Mouse (Mus musculus): ENCODE results near the gene Pitpnc1. TPM values are rescaled to one million over a fixed set of nuclear protein-coding genes. Genes with fewer than 3 reads are reported as not detected.
A peak's percentile ranks its signal among the peaks of the same experiment; 100 is the strongest.

Pitpnc1 gene
- polyA plus RNA-seq, 1 experiment, result 30.0 TPM

GRCm38 (mm10) chr11:107385306-107385705 lies 85.2 kb downstream of the Pitpnc1 start:
- no peak overlapping the region for H3K4me3 ChIP-seq (replicated peaks; ENCODE audit: insufficient read depth, low read depth, low read length)
- H3K27me3 ChIP-seq (ENCODE audit: control insufficient read depth, insufficient read depth, low read length), result no peaks in the 10 kb centered on the region
- 68% methylated on average over 4 of the region's 4 CpGs for WGBS
- no peak for DNase-seq
- peaks cover 6% of the 10 kb centered on the region for H3K4me1 ChIP-seq (ENCODE audit: control insufficient read depth, insufficient read depth, low read length)
- no peak overlapping the region for H3K27ac ChIP-seq (ENCODE audit: insufficient read depth, low read length)
- TF ChIP-seq CTCF (IDR thresholded peaks at IDR 0.05; ENCODE audit: borderline replicate concordance, insufficient read depth, low read depth, low read length) (peak; percentile 16; the same call in 1 of the 2 replicates), POLR2A (IDR thresholded peaks at IDR 0.05; ENCODE audit: borderline replicate concordance, insufficient read depth, low read length) (no peak)

GRCm38 (mm10) chr11:107383985-107384384 lies 86.5 kb downstream of the Pitpnc1 start:
- Histone ChIP-seq H3K4me3 (replicated peaks; ENCODE audit: insufficient read depth, low read depth, low read length) (no peak overlapping the region), H3K27me3 (ENCODE audit: control insufficient read depth, insufficient read depth, low read length) (no peaks in the 10 kb centered on the region), H3K4me1 (ENCODE audit: control insufficient read depth, insufficient read depth, low read length) (peaks cover 4% of the 10 kb centered on the region; the same call in 1 of the 2 replicates), H3K27ac (ENCODE audit: insufficient read depth, low read length) (no peak overlapping the region)
- 77% methylated on average over 6 of the region's 6 CpGs for WGBS
- no peak for DNase-seq
- TF ChIP-seq POLR2A (IDR thresholded peaks at IDR 0.05; ENCODE audit: borderline replicate concordance, insufficient read depth, low read length) (no peak), CTCF (IDR thresholded peaks at IDR 0.05; ENCODE audit: borderline replicate concordance, insufficient read depth, low read depth, low read length) (no peak)

- H3K27ac ChIP-seq (ENCODE audit: insufficient read depth, low read length), result peak overlapping the region; percentile 19; the same call in 1 of the 2 replicates
- H3K4me1 ChIP-seq (ENCODE audit: control insufficient read depth, insufficient read depth, low read length), result peaks cover 9% of the 10 kb centered on the region; the same call in 1 of the 2 replicates
- no peaks in the 10 kb centered on the region for H3K27me3 ChIP-seq (ENCODE audit: control insufficient read depth, insufficient read depth, low read length)
- no peak overlapping the region for H3K4me3 ChIP-seq (replicated peaks; ENCODE audit: insufficient read depth, low read depth, low read length)
- 40% methylated on average over 9 of the region's 9 CpGs for WGBS
- no peak for DNase-seq
- no peak for TF ChIP-seq POLR2A (IDR thresholded peaks at IDR 0.05; ENCODE audit: borderline replicate concordance, insufficient read depth, low read length)
- TF ChIP-seq CTCF (IDR thresholded peaks at IDR 0.05; ENCODE audit: borderline replicate concordance, insufficient read depth, low read depth, low read length), result no peak
Observed at GRCm38 (mm10) chr11:107379965-107380364, 90.5 kb downstream of the Pitpnc1 start.

- 23% methylated on average over 22 of the region's 22 CpGs for WGBS
- Histone ChIP-seq H3K4me3 (replicated peaks; ENCODE audit: insufficient read depth, low read depth, low read length) (no peak overlapping the region), H3K27ac (ENCODE audit: insufficient read depth, low read length) (peak overlapping the region; percentile 14; the same call in 1 of the 2 replicates), H3K27me3 (ENCODE audit: control insufficient read depth, insufficient read depth, low read length) (no peaks in the 10 kb centered on the region), H3K4me1 (ENCODE audit: control insufficient read depth, insufficient read depth, low read length) (peaks cover 9% of the 10 kb centered on the region; the same call in 1 of the 2 replicates)
- TF ChIP-seq POLR2A (IDR thresholded peaks at IDR 0.05; ENCODE audit: borderline replicate concordance, insufficient read depth, low read length), result no peak
- TF ChIP-seq CTCF (IDR thresholded peaks at IDR 0.05; ENCODE audit: borderline replicate concordance, insufficient read depth, low read depth, low read length), result peak; percentile 52; the same call in 1 of the 2 replicates
- DNase-seq, result peak; percentile 97 to 98
Observed at GRCm38 (mm10) chr11:107379089-107379845, 91.2 kb downstream of the Pitpnc1 start.

GRCm38 (mm10) chr11:107377326-107377725 lies 93.2 kb downstream of the Pitpnc1 start:
- WGBS, result 98% methylated on average over 6 of the region's 6 CpGs
- Histone ChIP-seq H3K4me1 (ENCODE audit: control insufficient read depth, insufficient read depth, low read length) (peaks cover 9% of the 10 kb centered on the region; the same call in 1 of the 2 replicates), H3K27me3 (ENCODE audit: control insufficient read depth, insufficient read depth, low read length) (no peaks in the 10 kb centered on the region), H3K27ac (ENCODE audit: insufficient read depth, low read length) (no peak overlapping the region), H3K4me3 (replicated peaks; ENCODE audit: insufficient read depth, low read depth, low read length) (no peak overlapping the region)
- no peak for TF ChIP-seq POLR2A (IDR thresholded peaks at IDR 0.05; ENCODE audit: borderline replicate concordance, insufficient read depth, low read length)
- TF ChIP-seq CTCF (IDR thresholded peaks at IDR 0.05; ENCODE audit: borderline replicate concordance, insufficient read depth, low read depth, low read length), result no peak
- no peak for DNase-seq

GRCm38 (mm10) chr11:107376272-107376671 lies 94.2 kb downstream of the Pitpnc1 start:
- Histone ChIP-seq H3K4me3 (replicated peaks; ENCODE audit: insufficient read depth, low read depth, low read length) (no peak overlapping the region), H3K27ac (ENCODE audit: insufficient read depth, low read length) (no peak overlapping the region), H3K4me1 (ENCODE audit: control insufficient read depth, insufficient read depth, low read length) (peaks cover 9% of the 10 kb centered on the region; the same call in 1 of the 2 replicates), H3K27me3 (ENCODE audit: control insufficient read depth, insufficient read depth, low read length) (no peaks in the 10 kb centered on the region)
- TF ChIP-seq CTCF (IDR thresholded peaks at IDR 0.05; ENCODE audit: borderline replicate concordance, insufficient read depth, low read depth, low read length), result no peak
- DNase-seq, result no peak
- 87% methylated on average over 12 of the region's 12 CpGs for WGBS

GRCm38 (mm10) chr11:107375816-107376215 lies 94.7 kb downstream of the Pitpnc1 start:
- Histone ChIP-seq H3K27me3 (ENCODE audit: control insufficient read depth, insufficient read depth, low read length) (no peaks in the 10 kb centered on the region), H3K4me3 (replicated peaks; ENCODE audit: insufficient read depth, low read depth, low read length) (no peak overlapping the region), H3K4me1 (ENCODE audit: control insufficient read depth, insufficient read depth, low read length) (peaks cover 9% of the 10 kb centered on the region; the same call in 1 of the 2 replicates), H3K27ac (ENCODE audit: insufficient read depth, low read length) (no peak overlapping the region)
- no peak for DNase-seq
- no peak for TF ChIP-seq POLR2A (IDR thresholded peaks at IDR 0.05; ENCODE audit: borderline replicate concordance, insufficient read depth, low read length)
- no peak for TF ChIP-seq CTCF (IDR thresholded peaks at IDR 0.05; ENCODE audit: borderline replicate concordance, insufficient read depth, low read depth, low read length)
- 87% methylated on average over 11 of the region's 11 CpGs for WGBS

GRCm38 (mm10) chr11:107373569-107373968 lies 96.9 kb downstream of the Pitpnc1 start:
- peaks cover 5% of the 10 kb centered on the region; the same call in 1 of the 2 replicates for H3K4me1 ChIP-seq (ENCODE audit: control insufficient read depth, insufficient read depth, low read length)
- DNase-seq, result no peak
- H3K4me3 ChIP-seq (replicated peaks; ENCODE audit: insufficient read depth, low read depth, low read length), result no peak overlapping the region
- WGBS, result 100% methylated on average over 6 of the region's 6 CpGs
- no peaks in the 10 kb centered on the region for H3K27me3 ChIP-seq (ENCODE audit: control insufficient read depth, insufficient read depth, low read length)
- no peak overlapping the region for H3K27ac ChIP-seq (ENCODE audit: insufficient read depth, low read length)
- TF ChIP-seq CTCF (IDR thresholded peaks at IDR 0.05; ENCODE audit: borderline replicate concordance, insufficient read depth, low read depth, low read length), result no peak
- no peak for TF ChIP-seq POLR2A (IDR thresholded peaks at IDR 0.05; ENCODE audit: borderline replicate concordance, insufficient read depth, low read length)
